ENCODE assay signal across 8 mouse cellular contexts in genomic region chr6:3763171-3763967, GRCm38 (mm10). TPM values are rescaled to one million over a fixed set of nuclear protein-coding genes. Genes with fewer than 3 reads are reported as not detected.
DNase-seq lines count a peak whose midpoint lies in the region; ATAC-seq and TF ChIP-seq lines count a peak whose summit lies in the region.

No protein-coding gene starts in this region.

- H3K4me3 ChIP-seq in liver, embryonic 11.5 days (ENCODE audit: low read depth, low read length) = peak overlapping the region; percentile 49
- peak overlapping the region; percentile 35 for H3K4me3 ChIP-seq in stomach, postnatal 0 days (ENCODE audit: low read depth, low read length)

- H3K27ac ChIP-seq in liver, embryonic 11.5 days (ENCODE audit: low read depth, low read length) = no peak overlapping the region
- no peak overlapping the region for H3K27ac ChIP-seq in stomach, postnatal 0 days (replicated peaks)

- H3K9ac ChIP-seq in liver, embryonic 11.5 days (ENCODE audit: low read depth, low read length) = no peak overlapping the region
- H3K9ac ChIP-seq in stomach, postnatal 0 days (ENCODE audit: low read length) = no peak overlapping the region

- no peaks in the 10 kb centered on the region for H3K4me1 ChIP-seq in liver, embryonic 11.5 days (replicated peaks; ENCODE audit: control insufficient read depth, insufficient read depth, low read length)
- no peaks in the 10 kb centered on the region for H3K4me1 ChIP-seq in stomach, postnatal 0 days (replicated peaks; ENCODE audit: control insufficient read depth, insufficient read depth)

- peak; percentile 30; the same call in 1 of the 2 replicates for ATAC-seq in granulocyte monocyte progenitor cell, adult 5-6 weeks (replicated peaks; ENCODE audit: poor library complexity, severe bottlenecking)
- 0 out of 2 replicates have a peak, but pooled peaks have one; percentile 36 for ATAC-seq in liver, embryonic 11.5 days (replicated peaks; ENCODE audit: low FRiP score)
- ATAC-seq in stomach, postnatal 0 days (ENCODE audit: low FRiP score, low TSS enrichment) = no peak; the same call in 1 of the 2 replicates

- H3K27me3 ChIP-seq in liver, embryonic 11.5 days (replicated peaks; ENCODE audit: control insufficient read depth, insufficient read depth, low read length) = peaks cover 31% of the 10 kb centered on the region
- H3K27me3 ChIP-seq in stomach, postnatal 0 days (ENCODE audit: control insufficient read depth, insufficient read depth, low read length) = peaks cover 7% of the 10 kb centered on the region; the same call in 1 of the 2 replicates

- TF ChIP-seq EP300 in stomach, postnatal 0 days (optimal IDR thresholded peaks at IDR 0.05) = no peak

- DNase-seq in right cerebral cortex, postnatal 14 days = peak; percentile 8
- no peak for DNase-seq in right cerebral cortex, postnatal 25 days
- DNase-seq in liver, embryonic 11.5 days (ENCODE audit: low spot score) = peak; percentile 39
- DNase-seq in stomach, postnatal 0 days (ENCODE audit: low spot score) = no peak
- DNase-seq in cerebellum, postnatal 25 days = no peak
- DNase-seq in spleen, adult 12 weeks (ENCODE audit: low spot score) = no peak
- DNase-seq in adrenal gland, postnatal 4 days (ENCODE audit: low spot score in 2 of 2) = no peak

- H3K4me2 ChIP-seq in liver, embryonic 11.5 days = peak overlapping the region; percentile 69
- H3K4me2 ChIP-seq in stomach, postnatal 0 days (replicated peaks; ENCODE audit: low read depth) = peak overlapping the region; percentile 64

- TF ChIP-seq CTCF in stomach, postnatal 0 days (IDR thresholded peaks at IDR 0.05; ENCODE audit: low read depth) = no peak

- under 1% methylated on average over 39 of the region's 39 CpGs for WGBS in liver, embryonic 11.5 days
- WGBS in stomach, postnatal 0 days = under 1% methylated on average over 35 of the region's 39 CpGs

- no peaks in the 10 kb centered on the region for H3K9me3 ChIP-seq in liver, embryonic 11.5 days (ENCODE audit: control insufficient read depth, low read length)
- no peaks in the 10 kb centered on the region for H3K9me3 ChIP-seq in stomach, postnatal 0 days (ENCODE audit: control insufficient read depth, low read length)

- H3K36me3 ChIP-seq in liver, embryonic 11.5 days (ENCODE audit: control insufficient read depth, insufficient read depth, low read length) = no peaks in the 10 kb centered on the region
- H3K36me3 ChIP-seq in stomach, postnatal 0 days (ENCODE audit: control insufficient read depth, insufficient read depth, low read length) = no peaks in the 10 kb centered on the region

RNA-seq across cellular contexts. Expression of gene Calcr, which starts 1.1 kb away (rescaled TPM):
- not detected in 2 replicates for total RNA-seq in granulocyte monocyte progenitor cell, adult 5-6 weeks (2014; fragmentation: Nextera tagmentation)
- total RNA-seq in granulocyte monocyte progenitor cell, adult 5-6 weeks (2017) = not detected in 2 replicates
- 0.09 and 0.25 TPM in 2 replicates for polyA plus RNA-seq in liver, embryonic 11.5 days (2014; fragmentation: Nextera tagmentation; extraction: Ambion mirVana)
- 0.02 TPM in 1 of 2 replicates, not detected in the other for polyA plus RNA-seq in stomach, postnatal 0 days (2015; fragmentation: Nextera tagmentation; extraction: Ambion mirVana)
- under 1 TPM; 0.20 to 0.31 TPM for total RNA-seq in adrenal gland, postnatal 4 days (2021)

Comparison
In these comparisons a context has a peak if more than half of its experiments do, and no peak if none do; other contexts are left out.
1. DNase-seq: peak in right cerebral cortex, postnatal 14 days (single experiment) and liver, embryonic 11.5 days (single experiment); none in right cerebral cortex, postnatal 25 days (single experiment), stomach, postnatal 0 days (single experiment), cerebellum, postnatal 25 days (0 of 2), spleen, adult 12 weeks (single experiment) and adrenal gland, postnatal 4 days (0 of 2).